Comparison of ENCODE assay signal across 41 mouse cellular contexts in the genomic region with DNA sequence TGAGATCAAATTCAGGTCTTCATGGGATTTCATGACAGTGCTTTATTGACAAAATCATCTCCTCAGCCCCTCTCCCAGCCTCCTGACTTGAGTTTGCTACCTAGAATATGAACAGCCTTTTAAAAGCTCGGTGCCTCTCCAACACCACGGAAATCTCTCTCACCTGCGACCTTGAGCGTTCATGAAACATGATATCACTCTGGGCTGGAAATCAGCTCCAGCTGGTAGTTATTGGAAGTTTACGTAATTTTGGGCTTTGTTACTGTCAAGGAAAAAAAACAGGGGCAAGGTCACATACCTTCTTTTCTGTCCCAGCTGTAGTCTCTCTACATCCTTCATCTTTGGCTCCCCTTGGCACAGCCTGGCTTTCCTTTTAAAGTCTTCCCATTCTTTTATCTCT. TPM values are rescaled to one million over a fixed set of nuclear protein-coding genes. Genes with fewer than 3 reads are reported as not detected.
"Had no signal": no experiment of that assay in that cellular context is flagged by ENCODE, and none has a peak within 500 bp of the region (broad histone marks: within the 10 kb centered on the region; RNA-seq: fewer than 3 reads in every experiment).

No protein-coding gene starts in this region.

- H3K36me3 ChIP-seq: limb, embryonic 10.5 days; limb, embryonic 12.5 days; limb, embryonic 13.5 days; limb, embryonic 15.5 days; liver, embryonic 12.5 days; liver, embryonic 13.5 days; liver, embryonic 15.5 days; lung, embryonic 15.5 days; midbrain, embryonic 10.5 days; midbrain, embryonic 12.5 days; midbrain, embryonic 13.5 days; midbrain, embryonic 15.5 days; neural tube, embryonic 12.5 days; neural tube, embryonic 13.5 days had no signal

- ATAC-seq: liver, embryonic 12.5 days; liver, postnatal 0 days; lung, postnatal 0 days; midbrain, embryonic 13.5 days; midbrain, embryonic 15.5 days; midbrain, embryonic 16.5 days had no signal

- H3K4me2 ChIP-seq: limb, embryonic 12.5 days; limb, embryonic 13.5 days; limb, embryonic 15.5 days; liver, embryonic 11.5 days; liver, embryonic 12.5 days; liver, embryonic 13.5 days; liver, embryonic 15.5 days; lung, embryonic 14.5 days; lung, embryonic 15.5 days; midbrain, embryonic 11.5 days; midbrain, embryonic 12.5 days; midbrain, embryonic 13.5 days; midbrain, embryonic 15.5 days; neural tube, embryonic 12.5 days; neural tube, embryonic 13.5 days had no signal

- H3K9me3 ChIP-seq: limb, embryonic 10.5 days; limb, embryonic 12.5 days; limb, embryonic 13.5 days; limb, embryonic 15.5 days; liver, embryonic 13.5 days; liver, embryonic 15.5 days; lung, embryonic 15.5 days; midbrain, embryonic 10.5 days; midbrain, embryonic 12.5 days; midbrain, embryonic 13.5 days; midbrain, embryonic 15.5 days; neural tube, embryonic 12.5 days; neural tube, embryonic 13.5 days had no signal

- H3K4me1 ChIP-seq: limb, embryonic 15.5 days; liver, embryonic 12.5 days; liver, embryonic 13.5 days; liver, embryonic 15.5 days; lung, embryonic 15.5 days; megakaryocyte, embryonic 14.5 days; midbrain, embryonic 10.5 days; midbrain, embryonic 12.5 days; midbrain, embryonic 13.5 days; midbrain, embryonic 15.5 days; neural tube, embryonic 12.5 days; neural tube, embryonic 13.5 days had no signal

- H3K27ac ChIP-seq: limb, embryonic 10.5 days; limb, embryonic 12.5 days; limb, embryonic 13.5 days; limb, embryonic 15.5 days; liver, embryonic 12.5 days; liver, embryonic 13.5 days; liver, embryonic 14.5 days; liver, embryonic 15.5 days; lung, embryonic 15.5 days; macrophage; midbrain, embryonic 10.5 days; midbrain, embryonic 12.5 days; midbrain, embryonic 13.5 days; midbrain, embryonic 15.5 days; neural tube, embryonic 12.5 days; neural tube, embryonic 13.5 days had no signal

- H3K27me3 ChIP-seq: limb, embryonic 12.5 days; limb, embryonic 13.5 days; limb, embryonic 15.5 days; liver, embryonic 12.5 days; liver, embryonic 13.5 days; liver, embryonic 15.5 days; lung, embryonic 15.5 days; megakaryocyte, embryonic 14.5 days; midbrain, embryonic 12.5 days; midbrain, embryonic 13.5 days; midbrain, embryonic 15.5 days; neural tube, embryonic 12.5 days; neural tube, embryonic 13.5 days had no signal

- H3K9ac ChIP-seq: limb, embryonic 12.5 days; limb, embryonic 13.5 days; limb, embryonic 15.5 days; liver, embryonic 12.5 days; liver, embryonic 13.5 days; liver, embryonic 14.5 days; liver, embryonic 15.5 days; liver, postnatal 0 days; lung, embryonic 14.5 days; lung, embryonic 15.5 days; midbrain, embryonic 12.5 days; midbrain, embryonic 13.5 days; midbrain, embryonic 15.5 days; neural tube, embryonic 12.5 days; neural tube, embryonic 13.5 days had no signal

- DNase-seq: left cerebral cortex, postnatal 4 days; liver; liver, embryonic 13.5 days; liver, postnatal 0 days; lung, adult 18-20 months; lung, adult 2 months; lung, embryonic 14.5 days; lung, postnatal 10 days; lung, postnatal 14 days; lung, postnatal 36 days; lung, postnatal 4 days; midbrain, embryonic 14.5 days had no signal

- H3K4me3 ChIP-seq: limb, embryonic 10.5 days; limb, embryonic 12.5 days; limb, embryonic 13.5 days; limb, embryonic 15.5 days; liver, embryonic 12.5 days; liver, embryonic 13.5 days; liver, embryonic 15.5 days; lung, embryonic 15.5 days; megakaryocyte, embryonic 14.5 days; midbrain, embryonic 10.5 days; midbrain, embryonic 12.5 days; midbrain, embryonic 13.5 days; midbrain, embryonic 15.5 days; myocyte; neural tube, embryonic 12.5 days; neural tube, embryonic 13.5 days had no signal

RNA-seq across cellular contexts. Expression of a gene that starts 20.7 kb away (rescaled TPM):
- total RNA-seq: left cerebral cortex, postnatal 14 days; left cerebral cortex, postnatal 25 days; left cerebral cortex, postnatal 36 days; left cerebral cortex, postnatal 4 days; megakaryocyte progenitor cell, adult 5-6 weeks; megakaryocyte, adult 5-6 weeks; megakaryocyte-erythroid progenitor cell, adult 5-6 weeks; monocyte, adult 5-6 weeks had no signal
- polyA plus RNA-seq: limb, embryonic 11.5 days; macrophage; midbrain, embryonic 11.5 days; midbrain, embryonic 12.5 days; midbrain, embryonic 13.5 days; midbrain, embryonic 14.5 days; midbrain, embryonic 15.5 days had no signal
